25 mouse cellular contexts compared by ENCODE assay signal in the genomic region with DNA sequence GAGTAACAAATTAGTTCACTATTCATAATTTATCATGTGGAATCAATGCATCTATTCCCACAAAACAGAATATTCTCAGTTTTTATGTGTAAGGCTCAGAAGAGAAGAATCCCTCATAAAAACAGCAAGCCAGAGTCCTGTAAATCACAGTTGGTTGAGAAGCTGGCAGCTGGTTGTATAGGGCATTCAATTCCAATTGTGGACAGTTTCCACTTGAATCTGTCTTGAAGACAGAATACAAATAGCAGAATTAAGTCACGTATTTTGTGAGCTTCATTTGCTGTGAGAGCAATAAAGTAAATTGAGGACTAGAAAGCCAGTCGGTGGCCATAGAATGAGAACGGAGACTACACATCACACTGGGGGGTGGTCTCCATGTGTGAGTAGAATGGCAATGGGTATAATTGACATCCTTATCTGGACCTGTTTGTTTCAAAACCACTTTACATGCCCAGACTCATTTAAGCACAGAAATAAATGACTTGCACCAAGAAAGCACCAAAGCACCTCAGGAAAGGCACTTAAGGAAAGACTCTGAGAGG.
DNase-seq lines count a peak whose midpoint lies in the region; ATAC-seq and TF ChIP-seq lines count a peak whose summit lies in the region.
"Had no signal": no experiment of that assay in that cellular context is flagged by ENCODE, and none has a peak within 500 bp of the region (broad histone marks: within the 10 kb centered on the region; RNA-seq: fewer than 3 reads in every experiment).

No protein-coding gene starts in this region.

- DNase-seq in forebrain, embryonic 10.5 days (ENCODE audit: extremely low spot score, low spot score), result no peak
- DNase-seq in brain, embryonic 14.5 days (ENCODE audit: low read depth), result peak; percentile 65
- DNase-seq in cerebellum, adult 9-10 months, result no peak
- DNase-seq: adrenal gland, adult 8-10 months; adrenal gland, postnatal 25 days; cerebellum, adult 18-20 months; cerebellum, adult 9-11 months; cerebellum, postnatal 25 days; gastrocnemius, postnatal 10 days; gastrocnemius, postnatal 36 days; heart, adult 2 months; heart, postnatal 14 days; heart, postnatal 4 days had no signal

- no peak overlapping the region for H3K27ac ChIP-seq in forebrain, embryonic 12.5 days
- H3K27ac ChIP-seq in forebrain, embryonic 10.5 days, result no peak overlapping the region
- H3K27ac ChIP-seq in forebrain, embryonic 16.5 days (ENCODE audit: low read length), result no peak overlapping the region
- H3K27ac ChIP-seq in forebrain, embryonic 15.5 days (replicated peaks), result no peak overlapping the region
- H3K27ac ChIP-seq: embryonic facial prominence, embryonic 12.5 days; embryonic facial prominence, embryonic 15.5 days; heart, adult 2 months; heart, embryonic 10.5 days; heart, embryonic 13.5 days; hindbrain, embryonic 14.5 days; hindbrain, postnatal 0 days had no signal

- H3K4me2 ChIP-seq in forebrain, embryonic 12.5 days, result no peak overlapping the region
- H3K4me2 ChIP-seq in forebrain, embryonic 16.5 days (ENCODE audit: low read length), result no peak overlapping the region
- H3K4me2 ChIP-seq in forebrain, embryonic 15.5 days (replicated peaks), result no peak overlapping the region
- H3K4me2 ChIP-seq: embryonic facial prominence, embryonic 12.5 days; embryonic facial prominence, embryonic 15.5 days; heart, embryonic 13.5 days; hindbrain, embryonic 14.5 days had no signal

- H3K27me3 ChIP-seq in forebrain, embryonic 12.5 days, result no peaks in the 10 kb centered on the region
- no peaks in the 10 kb centered on the region for H3K27me3 ChIP-seq in forebrain, embryonic 10.5 days (ENCODE audit: poor library complexity, severe bottlenecking)
- no peaks in the 10 kb centered on the region for H3K27me3 ChIP-seq in forebrain, embryonic 16.5 days (replicated peaks; ENCODE audit: control insufficient read depth, insufficient read depth, low read length)
- H3K27me3 ChIP-seq in forebrain, embryonic 15.5 days, result no peaks in the 10 kb centered on the region
- H3K27me3 ChIP-seq: embryonic facial prominence, embryonic 12.5 days; embryonic facial prominence, embryonic 15.5 days; heart, embryonic 13.5 days had no signal

- no peaks in the 10 kb centered on the region for H3K9me3 ChIP-seq in forebrain, embryonic 12.5 days
- H3K9me3 ChIP-seq in forebrain, embryonic 10.5 days, result no peaks in the 10 kb centered on the region
- H3K9me3 ChIP-seq in forebrain, embryonic 16.5 days (ENCODE audit: control insufficient read depth, low read length), result no peaks in the 10 kb centered on the region
- H3K9me3 ChIP-seq in forebrain, embryonic 15.5 days, result no peaks in the 10 kb centered on the region
- H3K9me3 ChIP-seq: embryonic facial prominence, embryonic 12.5 days; embryonic facial prominence, embryonic 15.5 days; heart, embryonic 10.5 days; heart, embryonic 13.5 days had no signal

- H3K9ac ChIP-seq in forebrain, embryonic 12.5 days, result no peak overlapping the region
- no peak overlapping the region for H3K9ac ChIP-seq in forebrain, embryonic 16.5 days (replicated peaks; ENCODE audit: low read depth, low read length)
- H3K9ac ChIP-seq in forebrain, embryonic 15.5 days (replicated peaks), result no peak overlapping the region
- H3K9ac ChIP-seq: embryonic facial prominence, embryonic 12.5 days; embryonic facial prominence, embryonic 15.5 days; heart, embryonic 13.5 days; hindbrain, embryonic 14.5 days had no signal

- H3K4me1 ChIP-seq in forebrain, embryonic 12.5 days, result no peaks in the 10 kb centered on the region
- no peaks in the 10 kb centered on the region for H3K4me1 ChIP-seq in forebrain, embryonic 10.5 days
- H3K4me1 ChIP-seq in forebrain, embryonic 16.5 days (replicated peaks; ENCODE audit: control insufficient read depth, insufficient read depth, low read length), result no peaks in the 10 kb centered on the region
- H3K4me1 ChIP-seq in forebrain, embryonic 15.5 days, result no peaks in the 10 kb centered on the region
- H3K4me1 ChIP-seq: embryonic facial prominence, embryonic 12.5 days; embryonic facial prominence, embryonic 15.5 days; heart, embryonic 10.5 days; heart, embryonic 13.5 days had no signal

- TF ChIP-seq CTCF in brain, embryonic 14.5 days (IDR thresholded peaks at IDR 0.05; ENCODE audit: borderline replicate concordance, extremely low read depth, insufficient read depth, insufficient read length), result no peak

- H3K36me3 ChIP-seq in forebrain, embryonic 12.5 days (replicated peaks), result no peaks in the 10 kb centered on the region
- no peaks in the 10 kb centered on the region for H3K36me3 ChIP-seq in forebrain, embryonic 10.5 days (replicated peaks)
- no peaks in the 10 kb centered on the region for H3K36me3 ChIP-seq in forebrain, embryonic 16.5 days (ENCODE audit: control insufficient read depth, insufficient read depth)
- H3K36me3 ChIP-seq in forebrain, embryonic 15.5 days, result no peaks in the 10 kb centered on the region
- H3K36me3 ChIP-seq: embryonic facial prominence, embryonic 12.5 days; embryonic facial prominence, embryonic 15.5 days; heart, embryonic 10.5 days; heart, embryonic 13.5 days had no signal

- ATAC-seq in forebrain, embryonic 12.5 days (ENCODE audit: low FRiP score), result 0 out of 2 replicates have a peak, but pooled peaks have one; percentile 17
- ATAC-seq in forebrain, embryonic 16.5 days, result peak; percentile 26; the same call in 1 of the 2 replicates
- ATAC-seq in forebrain, embryonic 15.5 days (replicated peaks), result no peak
- ATAC-seq: activated CD4-positive, CD25-positive, alpha-beta regulatory T cell, adult 4 months; hindbrain, postnatal 0 days; inflammation-experienced regulatory T-cells, adult 6 months; intestine, embryonic 16.5 days had no signal

- no peak for TF ChIP-seq POLR2A in brain, embryonic 14.5 days (IDR thresholded peaks at IDR 0.05; ENCODE audit: borderline replicate concordance, extremely low read depth, insufficient read depth, insufficient read length, poor library complexity, severe bottlenecking)

- H3K4me3 ChIP-seq in forebrain, embryonic 12.5 days (replicated peaks), result no peak overlapping the region
- no peak overlapping the region for H3K4me3 ChIP-seq in forebrain, embryonic 10.5 days
- no peak overlapping the region for H3K4me3 ChIP-seq in forebrain, embryonic 16.5 days (replicated peaks; ENCODE audit: low read length)
- no peak overlapping the region for H3K4me3 ChIP-seq in forebrain, embryonic 15.5 days
- H3K4me3 ChIP-seq: embryonic facial prominence, embryonic 12.5 days; embryonic facial prominence, embryonic 15.5 days; heart, adult 2 months; heart, embryonic 10.5 days; heart, embryonic 13.5 days had no signal

- WGBS in forebrain, embryonic 12.5 days, result 47% methylated on average over 3 of the region's 3 CpGs
- 79% methylated on average over 3 of the region's 3 CpGs for WGBS in forebrain, embryonic 10.5 days
- 39% methylated on average over 3 of the region's 3 CpGs for WGBS in forebrain, embryonic 16.5 days
- WGBS in forebrain, embryonic 15.5 days, result 43% methylated on average over 3 of the region's 3 CpGs
